Mouse (Mus musculus) monocyte, adult 5-6 weeks (primary cell): ENCODE measurements around the gene Lax1. TPM values are rescaled to one million over a fixed set of nuclear protein-coding genes. Genes with fewer than 3 reads are reported as not detected.
"Not testable (repeated sequence)": the region's sequence is repeated elsewhere in the genome, so short reads cannot be mapped to it uniquely, and the experiment has no call there.

Experiments used
- ATAC-seq: fragments of 153-309, 156-312 bp; replicated peaks from 2 replicates; pipeline ENCODE4 v1.8.0; 2017; ENCODE audit warnings: mild to moderate bottlenecking; ENCODE audit not compliant: low TSS enrichment, insufficient number of reproducible peaks, severe bottlenecking, poor library complexity, low FRiP score
- total RNA-seq: library from RNA; stranded (forward); fragments of 200-1000, 200-491, 200-594 nt; gene quantifications from 3 replicates; pipeline ENCODE4 v1.2.3, GENCODE M21; 2017

Lax1 gene
- total RNA-seq: 35.8 to 132 TPM (median 52.2 TPM) in 3 replicates

GRCm38 (mm10) chr1:133689897-133690296, at the start of gene Lax1:
Gene Lax1 (minus strand): TSS chr1:133690108.
- ATAC-seq: peak; percentile 68

DNA sequence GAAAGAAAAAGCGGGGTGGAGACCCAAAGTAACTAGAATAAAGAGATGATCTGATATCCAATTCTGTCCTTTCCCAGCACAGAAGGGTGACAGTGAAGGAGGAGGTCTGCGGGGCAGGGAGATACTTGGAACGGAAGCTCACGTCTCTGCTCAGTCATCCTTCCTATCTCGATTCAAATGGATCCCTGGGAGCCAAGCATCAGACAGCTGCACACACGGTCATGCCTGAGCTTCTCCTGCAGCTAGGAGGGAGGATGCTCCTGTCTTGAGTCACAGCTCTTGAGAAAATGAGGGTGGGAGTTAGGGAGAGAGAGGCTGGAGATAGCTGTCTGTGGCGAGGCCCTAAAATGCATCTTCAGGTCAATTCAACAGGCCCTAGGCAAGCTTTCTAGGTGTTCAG, 46.8 kb upstream of the Lax1 start:
- no peak for ATAC-seq

DNA sequence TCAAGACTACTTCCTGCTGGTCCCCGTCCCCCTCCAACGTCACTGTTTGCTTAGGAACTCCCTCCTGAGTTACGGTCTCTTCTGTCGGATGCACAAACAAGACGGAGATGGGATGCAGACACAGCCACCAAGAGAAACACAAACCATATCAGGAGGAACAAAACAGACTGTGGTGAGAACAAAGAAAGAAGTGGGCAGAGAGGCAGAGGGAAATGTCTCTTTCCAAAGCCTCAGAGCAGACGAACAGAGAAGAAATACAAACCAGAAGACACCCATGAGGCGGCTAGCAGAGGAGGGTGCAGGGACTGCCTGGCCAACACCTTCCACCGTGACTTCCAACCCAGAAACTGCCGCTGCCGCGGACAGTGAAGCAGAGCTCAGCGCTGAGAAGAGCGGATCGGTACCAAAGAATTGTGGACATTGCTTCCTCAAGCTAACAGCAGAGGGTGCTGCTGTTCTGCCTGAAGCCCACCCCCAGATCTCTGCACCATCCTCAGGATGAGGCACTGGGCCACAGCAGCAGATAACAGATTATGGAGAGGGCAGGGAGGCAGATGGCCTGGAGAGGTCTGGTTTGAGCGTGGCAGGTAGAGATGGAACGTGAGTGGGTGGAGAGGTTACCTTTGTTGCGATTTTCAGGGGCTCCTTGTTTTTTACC, 46.2 kb upstream of the Lax1 start:
- ATAC-seq: no peak

DNA sequence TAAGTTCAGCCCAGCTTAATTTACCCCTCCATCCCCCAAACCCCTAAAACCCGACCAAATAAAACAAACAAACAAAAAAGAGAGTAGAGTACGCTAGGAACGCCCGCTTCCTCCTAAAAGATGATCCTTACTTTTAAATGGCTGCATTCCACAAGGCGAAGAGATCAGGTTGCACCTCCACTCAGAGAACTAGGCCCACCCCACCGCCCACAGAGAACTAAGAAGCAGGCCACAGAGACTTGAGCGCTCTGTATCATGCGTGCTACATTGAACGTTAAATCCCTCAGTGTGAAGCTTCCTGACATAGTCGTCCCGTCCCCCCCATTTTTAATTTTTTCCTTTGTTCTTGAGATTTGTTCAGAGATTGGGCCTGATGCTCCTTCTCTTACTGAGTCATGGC, 42.9 kb upstream of the Lax1 start:
- no peak for ATAC-seq

DNA sequence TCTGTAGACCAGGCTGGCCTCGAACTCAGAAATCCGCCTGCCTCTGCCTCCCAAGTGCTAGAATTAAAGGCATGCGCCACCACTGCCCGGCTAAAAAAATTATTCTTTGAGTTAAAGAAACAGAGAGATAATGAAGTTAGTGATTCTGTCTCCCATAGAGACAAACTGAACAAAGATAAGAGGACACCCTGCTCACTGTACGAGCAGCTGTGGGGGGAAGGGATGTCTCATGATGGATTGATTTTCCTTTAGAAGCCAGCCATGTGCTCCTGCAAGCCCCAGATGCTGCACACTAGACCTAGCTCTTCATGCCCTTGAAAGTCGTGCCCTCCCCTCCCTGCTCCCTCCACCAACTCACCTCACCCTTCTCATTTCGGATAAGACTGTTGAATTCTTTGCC, 38.4 kb upstream of the Lax1 start:
- no peak for ATAC-seq

DNA sequence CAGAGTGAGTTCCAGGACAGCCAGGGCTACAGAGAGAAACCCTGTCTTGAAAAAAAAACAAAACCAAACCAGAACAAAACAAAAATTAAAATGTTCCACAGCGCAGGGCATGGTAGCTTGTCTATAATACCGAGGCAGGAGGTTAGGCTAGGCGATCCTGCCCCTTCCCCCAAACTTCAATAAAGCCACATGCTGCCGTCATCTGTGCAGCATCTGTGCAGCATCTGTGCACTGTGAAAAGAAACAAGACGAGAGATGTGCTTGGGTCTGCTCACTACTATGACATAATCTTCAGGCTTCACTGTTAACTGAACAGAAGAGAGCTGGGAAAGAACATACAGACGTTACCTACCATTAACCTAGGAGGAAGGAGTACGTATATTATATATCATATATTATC, 30.4 kb upstream of the Lax1 start:
- no peak for ATAC-seq

DNA sequence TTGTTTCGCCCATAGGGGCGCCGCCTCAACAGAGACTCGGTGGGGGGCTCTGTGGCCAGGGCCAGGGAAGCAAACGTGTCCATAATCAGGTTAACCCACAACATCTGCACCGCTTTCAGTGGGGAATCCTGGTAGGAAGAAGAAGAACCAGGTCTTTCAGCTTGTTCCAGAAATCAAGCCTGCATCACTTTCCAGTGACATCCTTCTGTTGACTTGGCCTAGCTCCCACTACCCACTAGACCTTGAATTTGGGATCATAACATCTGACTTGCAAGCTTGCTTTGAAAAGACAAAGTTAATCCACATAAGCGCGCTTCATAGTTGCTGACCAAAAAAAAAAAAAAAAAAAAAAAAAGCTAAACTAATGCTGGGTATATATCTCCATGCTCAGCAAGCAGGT, 28.9 kb upstream of the Lax1 start:
- ATAC-seq: no peak

- ATAC-seq: no peak
Observed at GRCm38 (mm10) chr1:133718296-133718695, 28.4 kb upstream of the Lax1 start.

DNA sequence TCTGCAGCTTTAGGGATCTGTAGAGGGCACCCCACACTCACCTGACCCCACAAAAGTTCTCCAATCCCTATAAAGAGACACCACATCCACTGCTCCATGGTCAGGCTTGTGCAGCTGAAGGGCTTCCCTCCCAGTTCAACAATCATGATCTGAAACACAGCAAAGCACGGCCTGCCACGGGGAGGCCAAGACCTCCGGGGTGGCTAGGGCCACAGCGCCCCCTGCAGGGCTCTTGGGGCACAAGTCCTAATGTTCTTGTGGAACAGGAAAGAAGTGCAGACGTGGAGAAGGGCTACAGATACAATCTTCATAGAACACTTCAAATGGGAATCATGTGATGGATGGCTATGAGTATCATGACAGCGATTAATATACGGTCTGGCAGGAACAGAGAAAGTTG, 26.6 kb upstream of the Lax1 start:
- ATAC-seq: peak; percentile 57

DNA sequence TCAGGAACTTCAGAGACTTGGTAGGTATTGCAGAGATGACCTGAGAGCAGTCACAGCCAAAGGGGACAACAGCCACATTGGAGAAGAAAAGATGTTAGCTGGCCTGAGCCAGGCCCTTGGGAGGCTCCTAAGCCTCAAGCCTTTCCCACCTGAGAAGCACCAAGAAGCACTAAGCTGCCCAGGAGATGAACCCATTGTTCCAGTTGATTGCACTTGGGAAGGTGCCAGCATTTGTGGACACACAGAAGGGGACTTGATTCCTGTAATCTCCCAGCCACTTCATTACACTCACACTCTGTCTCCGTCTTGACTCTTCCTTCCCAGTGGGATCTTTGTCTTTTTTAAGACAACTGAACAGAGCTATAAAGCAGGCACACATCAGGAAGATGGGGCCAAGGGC, 25.3 kb upstream of the Lax1 start:
- ATAC-seq: no peak

GRCm38 (mm10) chr1:133713009-133713370, 23.1 kb upstream of the Lax1 start:
- ATAC-seq: no peak

DNA sequence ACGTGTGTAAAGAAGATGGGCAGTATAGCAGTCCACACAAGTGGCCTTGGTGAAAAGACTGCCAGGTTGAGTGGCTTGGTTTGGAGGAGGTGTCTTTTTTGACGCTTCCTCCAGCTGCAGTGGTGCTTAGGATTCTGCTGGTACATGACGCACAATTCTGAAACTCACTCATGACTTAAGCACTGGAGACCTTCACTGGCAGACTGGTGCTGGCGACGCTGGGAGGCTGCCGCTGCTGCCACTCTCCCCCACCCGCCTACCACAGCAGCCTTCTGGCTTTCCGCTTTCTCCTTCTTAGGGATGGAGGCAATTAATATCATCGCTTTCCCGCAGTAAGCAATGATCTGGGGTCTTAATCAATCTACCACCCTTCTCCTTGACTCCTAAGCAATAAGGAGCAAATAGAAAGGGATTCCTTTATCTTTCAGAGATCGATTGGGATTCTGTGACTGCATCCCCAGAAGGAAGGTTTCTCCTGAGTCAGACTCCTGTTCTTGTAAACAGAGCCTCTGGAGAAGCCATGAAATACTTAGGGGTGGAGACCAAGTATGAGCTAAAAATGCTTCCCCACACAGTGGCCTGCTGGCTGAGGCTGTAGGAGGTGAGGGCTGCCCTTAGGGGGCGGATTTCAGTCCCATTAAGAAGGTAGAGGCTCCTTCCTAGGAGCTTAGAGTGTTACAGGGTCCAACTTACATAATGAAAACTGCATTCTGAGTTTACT, 22.5 kb upstream of the Lax1 start:
- ATAC-seq: no peak

DNA sequence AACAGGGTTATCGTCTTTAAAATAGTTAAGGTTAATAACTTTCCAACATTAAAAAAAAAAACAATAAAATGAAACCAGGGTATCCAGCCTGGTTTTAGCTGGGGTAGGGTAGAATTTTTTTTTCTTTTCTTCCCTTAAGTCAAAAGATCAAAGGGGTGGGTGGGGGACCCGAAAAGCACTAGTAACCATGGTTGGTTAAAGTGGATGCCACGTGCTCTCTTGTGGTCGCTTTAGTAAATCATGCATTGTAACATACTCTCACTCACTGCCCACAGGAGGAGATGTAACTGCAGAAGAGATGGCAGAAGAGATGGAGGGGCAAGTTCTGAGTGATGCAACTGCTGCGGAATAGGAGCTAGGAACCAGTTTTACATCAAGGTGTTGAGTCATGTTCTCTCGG, 21.5 kb upstream of the Lax1 start:
- no peak for ATAC-seq

- ATAC-seq: no peak
Observed at GRCm38 (mm10) chr1:133710895-133711294, 21.0 kb upstream of the Lax1 start.

GRCm38 (mm10) chr1:133709292-133709691, 19.4 kb upstream of the Lax1 start:
- ATAC-seq: no peak

- ATAC-seq: not testable (repeated sequence)
Observed at GRCm38 (mm10) chr1:133701824-133702223, 11.9 kb upstream of the Lax1 start.

GRCm38 (mm10) chr1:133697935-133698620, 8.2 kb upstream of the Lax1 start:
- ATAC-seq: no peak

DNA sequence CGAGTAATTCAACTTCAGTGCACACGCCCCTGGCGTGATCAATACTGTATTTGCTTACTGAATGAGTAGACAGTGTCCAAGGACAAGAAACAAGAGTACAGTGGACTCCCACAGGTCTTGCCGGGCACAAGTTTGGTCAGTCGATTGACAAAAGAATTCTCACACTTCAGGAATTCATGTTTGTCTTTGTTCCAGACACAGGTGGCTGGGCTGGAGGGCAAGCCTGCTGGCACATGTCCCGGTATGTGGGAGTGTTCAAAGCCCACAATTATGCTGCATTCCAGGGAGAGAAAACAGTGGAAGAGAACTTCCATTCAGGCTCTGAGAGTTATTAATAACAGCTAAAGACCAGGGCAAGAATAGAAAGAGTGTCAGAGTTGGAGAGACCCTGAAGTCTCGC, 6.0 kb upstream of the Lax1 start:
- ATAC-seq: no peak

- peak; percentile 57 for ATAC-seq
Observed at GRCm38 (mm10) chr1:133694876-133695275, 5.0 kb upstream of the Lax1 start.

DNA sequence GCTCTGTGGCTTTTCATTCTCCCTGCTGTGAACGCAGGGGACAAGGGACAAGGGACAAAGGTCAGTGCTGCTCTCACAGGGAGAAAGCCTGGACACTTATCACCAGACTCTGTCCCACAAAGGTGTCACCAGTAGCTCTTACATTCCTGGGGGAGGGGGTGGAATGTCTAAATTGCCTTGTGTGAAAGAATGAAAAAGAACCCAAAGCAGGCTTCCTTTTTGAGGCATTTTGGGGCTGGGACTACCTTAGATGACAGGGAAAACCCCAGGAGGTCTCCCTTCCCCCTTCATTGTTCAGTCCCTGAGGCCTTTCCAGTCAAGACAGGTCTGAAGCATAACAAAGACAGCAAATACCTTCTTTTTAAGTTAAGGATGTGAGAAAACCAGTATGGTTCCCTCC, 4.4 kb upstream of the Lax1 start:
- ATAC-seq: no peak
